ENCODE assay signal across 9 mouse cellular contexts in genomic region chr17:29896181-29897054, GRCm38 (mm10).
A peak's percentile ranks its signal among the peaks of the same experiment; 100 is the strongest.
DNase-seq lines count a peak whose midpoint lies in the region; ATAC-seq lines count a peak whose summit lies in the region.
"Had no signal": no experiment of that assay in that cellular context is flagged by ENCODE, and none has a peak within 500 bp of the region (broad histone marks: within the 10 kb centered on the region; RNA-seq: fewer than 3 reads in every experiment).

No protein-coding gene starts in this region.

- H3K27me3 ChIP-seq in kidney, embryonic 15.5 days = peaks cover 11% of the 10 kb centered on the region
- 0 out of 2 replicates have a peak, but pooled peaks cover 2% of the 10 kb centered on the region for H3K27me3 ChIP-seq in forebrain, embryonic 14.5 days (replicated peaks; ENCODE audit: control insufficient read depth, insufficient read depth, low read length)
- H3K27me3 ChIP-seq in limb, embryonic 12.5 days = peaks cover 34% of the 10 kb centered on the region

- H3K4me2 ChIP-seq in kidney, embryonic 15.5 days = no peak overlapping the region
- no peak overlapping the region for H3K4me2 ChIP-seq in forebrain, embryonic 14.5 days (ENCODE audit: low read length)
- no peak overlapping the region for H3K4me2 ChIP-seq in limb, embryonic 12.5 days
- H3K4me2 ChIP-seq: lung, embryonic 15.5 days had no signal

- H3K27ac ChIP-seq in kidney, embryonic 15.5 days = 0 out of 2 replicates have a peak overlapping the region, but pooled peaks have one; percentile 48
- peak overlapping the region; percentile 3; the same call in 1 of the 2 replicates for H3K27ac ChIP-seq in forebrain, embryonic 14.5 days (ENCODE audit: low read depth, low read length)
- peak overlapping the region; percentile 8 for H3K27ac ChIP-seq in limb, embryonic 12.5 days
- H3K27ac ChIP-seq: lung, embryonic 15.5 days had no signal

- no peak overlapping the region for H3K4me3 ChIP-seq in kidney, embryonic 15.5 days (replicated peaks)
- no peak overlapping the region for H3K4me3 ChIP-seq in forebrain, embryonic 14.5 days (ENCODE audit: low read depth, low read length)
- no peak overlapping the region for H3K4me3 ChIP-seq in limb, embryonic 12.5 days (replicated peaks)
- H3K4me3 ChIP-seq: lung, embryonic 15.5 days had no signal

- peaks cover 22% of the 10 kb centered on the region for H3K4me1 ChIP-seq in kidney, embryonic 15.5 days
- 0 out of 2 replicates have a peak, but pooled peaks cover 3% of the 10 kb centered on the region for H3K4me1 ChIP-seq in forebrain, embryonic 14.5 days (ENCODE audit: control insufficient read depth, insufficient read depth, low read length)
- peaks cover 20% of the 10 kb centered on the region for H3K4me1 ChIP-seq in limb, embryonic 12.5 days (replicated peaks)
- H3K4me1 ChIP-seq: lung, embryonic 15.5 days had no signal

- H3K36me3 ChIP-seq in kidney, embryonic 15.5 days = no peaks in the 10 kb centered on the region
- no peaks in the 10 kb centered on the region for H3K36me3 ChIP-seq in forebrain, embryonic 14.5 days (ENCODE audit: control insufficient read depth, insufficient read depth, low read length)
- H3K36me3 ChIP-seq in limb, embryonic 12.5 days = no peaks in the 10 kb centered on the region
- H3K36me3 ChIP-seq: lung, embryonic 15.5 days had no signal

- no peak for DNase-seq in kidney, adult 18-20 months
- peak; percentile 27 for DNase-seq in NIH3T3 (ENCODE audit: low read depth)
- DNase-seq in forebrain, embryonic 14.5 days (ENCODE audit: low spot score) = peak; percentile 61
- peak; percentile 72 for DNase-seq in testis, postnatal 10 days (ENCODE audit: low spot score)
- no peak for DNase-seq in T-cell, adult 2 months (ENCODE audit: low spot score)
- DNase-seq in spleen, postnatal 36 days (ENCODE audit: low spot score in 2 of 2) = no peak

- ATAC-seq in kidney, embryonic 15.5 days (replicated peaks; ENCODE audit: low FRiP score) = peak; percentile 77
- ATAC-seq in forebrain, embryonic 14.5 days = peak; percentile 68
- ATAC-seq in limb, embryonic 12.5 days (ENCODE audit: insufficient number of reproducible peaks, insufficient read depth, low FRiP score, low TSS enrichment, low read depth) = peak; percentile 32

- no peaks in the 10 kb centered on the region; the same call in 1 of the 2 replicates for H3K9me3 ChIP-seq in kidney, embryonic 15.5 days (replicated peaks)
- no peaks in the 10 kb centered on the region for H3K9me3 ChIP-seq in forebrain, embryonic 14.5 days (replicated peaks; ENCODE audit: control insufficient read depth, low read length)
- no peaks in the 10 kb centered on the region for H3K9me3 ChIP-seq in limb, embryonic 12.5 days
- H3K9me3 ChIP-seq: lung, embryonic 15.5 days had no signal

- WGBS in kidney, embryonic 15.5 days = 13% methylated on average over 6 of the region's 7 CpGs
- WGBS in forebrain, embryonic 14.5 days = 4% methylated on average over 7 of the region's 7 CpGs
- WGBS in limb, embryonic 12.5 days = 9% methylated on average over 7 of the region's 7 CpGs

- no peak overlapping the region for H3K9ac ChIP-seq in kidney, embryonic 15.5 days
- no peak overlapping the region for H3K9ac ChIP-seq in forebrain, embryonic 14.5 days (ENCODE audit: low read length)
- H3K9ac ChIP-seq in limb, embryonic 12.5 days (replicated peaks) = no peak overlapping the region; the same call in 1 of the 2 replicates
- H3K9ac ChIP-seq: lung, embryonic 15.5 days had no signal

Comparison
In these comparisons a context has a peak if more than half of its experiments do, and no peak if none do; other contexts are left out.
1. DNase-seq: peak in NIH3T3 (single experiment), forebrain, embryonic 14.5 days (single experiment) and testis, postnatal 10 days (single experiment); none in kidney, adult 18-20 months (single experiment), T-cell, adult 2 months (single experiment) and spleen, postnatal 36 days (0 of 2).
2. Peak in every context shown above with its lines, with median percentiles within 50 percentile points of each other: ATAC-seq and H3K27ac ChIP-seq.